Mouse (Mus musculus) kidney, adult 2 months (tissue): Measurements from ENCODE around the gene S100pbp. TPM values are rescaled to one million over a fixed set of nuclear protein-coding genes. Genes with fewer than 3 reads are reported as not detected.

Experiments
- DNase-seq: peaks from one replicate; pipeline ENCODE4 v3.0.0; 2021
- H3K27ac ChIP-seq: fragments of 200-500 bp; 2 replicates; pipeline ENCODE4 v1.5.1; 2012; ENCODE audit warnings: low read depth, low read length, control low read depth, inconsistent platforms; ENCODE audit not compliant: insufficient read depth
- H3K27me3 ChIP-seq: fragments of 200-500 bp; replicated peaks from 2 replicates; pipeline ENCODE4 v1.6.1; 2012; ENCODE audit warnings: mild to moderate bottlenecking, moderate library complexity, low read length, inconsistent platforms; ENCODE audit not compliant: control insufficient read depth, insufficient read depth
- H3K36me3 ChIP-seq: fragments of 200-500 bp; 2 replicates; pipeline ENCODE4 v1.6.1; 2012; ENCODE audit warnings: mild to moderate bottlenecking, moderate library complexity, low read length, inconsistent platforms; ENCODE audit not compliant: control insufficient read depth, insufficient read depth
- H3K4me1 ChIP-seq: fragments of 200-500 bp; 2 replicates; pipeline ENCODE4 v1.6.1; 2011; ENCODE audit warnings: low read length; ENCODE audit not compliant: control insufficient read depth, insufficient read depth
- H3K4me3 ChIP-seq: fragments of 200-500 bp; 2 replicates; pipeline ENCODE4 v1.5.1; 2011; ENCODE audit warnings: mild to moderate bottlenecking, low read depth, low read length, control low read depth; ENCODE audit not compliant: insufficient read depth
- CTCF ChIP-seq: fragments of 200-500 bp; conservative IDR thresholded peaks from 2 replicates; pipeline ENCODE4 v1.5.1; 2011; ENCODE audit warnings: low read depth, mild to moderate bottlenecking, control low read depth, low read length, moderate library complexity, mixed read lengths; ENCODE audit not compliant: insufficient read depth, insufficient read length
- POLR2A ChIP-seq: fragments of 200-500 bp; IDR thresholded peaks from one replicate; pipeline ENCODE4 v1.6.1; 2011; ENCODE audit warnings: low read depth, low read length, control low read depth
- WGBS: fragments of 180-500 bp; shearing (Covaris S2); methylation state at CpG from one replicate; pipeline ENCODE4 v1.1.7; 2018; 5-methylcytosine and 5-hydroxymethylcytosine counted together
- polyA plus RNA-seq: library from polyadenylated mRNA; depleted of rRNA; stranded (reverse); fragments of >200 nt; gene quantifications from 2 replicates; pipeline ENCODE4 v1.2.3, GENCODE M21; 2012

Gene S100pbp
- polyA plus RNA-seq, 1 experiment: 13.6 TPM

GRCm38 (mm10) chr4:129141560-129142438 is 47.7 kb downstream of the S100pbp start:
- DNase-seq: peak; percentile 18
- Histone ChIP-seq H3K27me3 (no peaks in the 10 kb centered on the region), H3K4me3 (no peak overlapping the region), H3K4me1 (no peaks in the 10 kb centered on the region), H3K36me3 (no peaks in the 10 kb centered on the region), H3K27ac (no peak overlapping the region)
- WGBS: 80% methylated on average over 17 of the region's 17 CpGs
- TF ChIP-seq POLR2A: no peak
- TF ChIP-seq CTCF: no peak; the same call in 1 of the 2 replicates

GRCm38 (mm10) chr4:129140808-129141207 is 48.7 kb downstream of the S100pbp start:
- Histone ChIP-seq H3K36me3 (no peaks in the 10 kb centered on the region), H3K4me3 (no peak overlapping the region), H3K27ac (no peak overlapping the region), H3K27me3 (no peaks in the 10 kb centered on the region), H3K4me1 (no peaks in the 10 kb centered on the region)
- no peak for TF ChIP-seq CTCF
- TF ChIP-seq POLR2A: no peak
- WGBS: 66% methylated on average over 4 of the region's 4 CpGs
- DNase-seq: no peak

- Histone ChIP-seq H3K4me1 (no peaks in the 10 kb centered on the region), H3K27ac (no peak overlapping the region), H3K27me3 (no peaks in the 10 kb centered on the region), H3K36me3 (no peaks in the 10 kb centered on the region), H3K4me3 (no peak overlapping the region)
- TF ChIP-seq CTCF: no peak
- TF ChIP-seq POLR2A: no peak
- DNase-seq: no peak
- 92% methylated on average over 5 of the region's 5 CpGs for whole genome bisulfite sequencing
Observed at GRCm38 (mm10) chr4:129139642-129140041, 49.9 kb downstream of the S100pbp start.

GRCm38 (mm10) chr4:129137392-129138321 is 51.9 kb downstream of the S100pbp start:
- WGBS: 81% methylated on average over 14 of the region's 14 CpGs
- TF ChIP-seq POLR2A (no peak), CTCF (no peak)
- no peak overlapping the region for H3K4me3 ChIP-seq
- no peaks in the 10 kb centered on the region for H3K36me3 ChIP-seq
- H3K27ac ChIP-seq: no peak overlapping the region
- no peak for DNase-seq
- no peaks in the 10 kb centered on the region for H3K4me1 ChIP-seq
- no peaks in the 10 kb centered on the region for H3K27me3 ChIP-seq

GRCm38 (mm10) chr4:129136579-129137391 is 52.7 kb downstream of the S100pbp start, which contains the start of gene Fndc5:
TSS of gene Fndc5 (plus strand) at chr4:129136999.
- TF ChIP-seq POLR2A (no peak), CTCF (no peak)
- Histone ChIP-seq H3K27ac (no peak within 1 kb of the TSS), H3K4me3 (peak within 1 kb of the TSS; percentile 43), H3K27me3 (no peaks in the 10 kb centered on the region), H3K4me1 (no peaks in the 10 kb centered on the region), H3K36me3 (no peaks in the 10 kb centered on the region)
- DNase-seq: no peak
- WGBS: 5% methylated on average over 61 of the region's 80 CpGs

- no peaks in the 10 kb centered on the region for H3K36me3 ChIP-seq
- DNase-seq: no peak
- no peak overlapping the region for H3K27ac ChIP-seq
- H3K4me3 ChIP-seq: peak overlapping the region; percentile 43; the same call in 1 of the 2 replicates
- H3K27me3 ChIP-seq: no peaks in the 10 kb centered on the region
- TF ChIP-seq CTCF (no peak), POLR2A (no peak)
- WGBS: 58% methylated on average over 9 of the region's 9 CpGs
- H3K4me1 ChIP-seq: no peaks in the 10 kb centered on the region
Observed at GRCm38 (mm10) chr4:129136189-129136578, 53.3 kb downstream of the S100pbp start.
